Mouse (Mus musculus): ENCODE measurements at regions not wholly inside any gene's neighbourhood (a gene's known extent, or its start where the extent isn't known, plus 50 kb on each side); places are given as distances from the start of the nearest gene placed in this dataset.

DNA sequence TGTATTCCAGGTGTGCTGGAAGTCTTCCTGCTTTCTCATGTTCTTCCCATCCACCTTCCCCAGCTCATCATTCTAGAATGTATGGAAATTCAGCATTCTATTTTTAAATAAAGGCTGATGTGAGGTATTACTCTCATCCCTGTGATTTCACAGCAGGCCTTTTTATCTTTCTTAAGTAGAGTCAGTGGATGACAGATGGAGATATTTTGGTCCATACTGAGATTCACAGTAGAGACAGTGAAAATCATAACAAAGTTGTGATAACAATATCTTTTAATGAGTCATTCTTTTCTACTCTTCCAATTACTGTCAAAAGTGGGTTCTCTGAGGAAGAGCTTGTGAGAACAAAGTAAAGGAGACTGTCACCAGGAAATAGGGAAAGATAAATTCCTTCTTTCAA, 132.4 kb downstream of the AI429214 start:
- Histone ChIP-seq H3K4me3 (ENCODE audit: insufficient read depth, low read length) (no peak overlapping the region), H3K4me1 (ENCODE audit: control insufficient read depth, insufficient read depth, low read length) (no peaks in the 10 kb centered on the region), H3K27ac (ENCODE audit: insufficient read depth, low read length) (no peak overlapping the region)
- no peak for TF ChIP-seq POLR2A (IDR thresholded peaks at IDR 0.05; ENCODE audit: low read depth, low read length)
- no peak for TF ChIP-seq CTCF (IDR thresholded peaks at IDR 0.05; ENCODE audit: borderline replicate concordance, insufficient read depth, low read length)

DNA sequence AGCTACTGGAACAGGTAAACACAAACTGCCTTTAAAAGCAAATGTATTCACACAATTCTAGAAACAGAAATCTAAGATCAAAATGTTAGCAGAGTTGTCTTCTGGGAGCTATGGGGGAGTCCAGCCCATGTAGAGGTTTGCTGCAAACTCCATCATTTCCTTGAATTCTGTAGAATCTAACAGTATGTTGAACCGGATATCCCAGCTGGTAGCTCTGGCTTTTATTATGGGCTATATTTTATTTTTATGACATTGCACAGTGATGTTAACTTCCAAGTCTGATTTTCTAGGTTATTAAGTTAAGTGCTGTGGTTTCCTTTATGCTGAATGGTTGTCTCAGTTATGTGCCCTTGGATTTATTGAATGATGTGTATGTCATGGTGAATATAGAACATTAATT, 136.3 kb downstream of the AI429214 start:
- Histone ChIP-seq H3K4me3 (ENCODE audit: insufficient read depth, low read length) (no peak overlapping the region), H3K4me1 (ENCODE audit: control insufficient read depth, insufficient read depth, low read length) (no peaks in the 10 kb centered on the region), H3K27ac (ENCODE audit: insufficient read depth, low read length) (no peak overlapping the region)
- no peak for TF ChIP-seq CTCF (IDR thresholded peaks at IDR 0.05; ENCODE audit: borderline replicate concordance, insufficient read depth, low read length)
- no peak for TF ChIP-seq POLR2A (IDR thresholded peaks at IDR 0.05; ENCODE audit: low read depth, low read length)

DNA sequence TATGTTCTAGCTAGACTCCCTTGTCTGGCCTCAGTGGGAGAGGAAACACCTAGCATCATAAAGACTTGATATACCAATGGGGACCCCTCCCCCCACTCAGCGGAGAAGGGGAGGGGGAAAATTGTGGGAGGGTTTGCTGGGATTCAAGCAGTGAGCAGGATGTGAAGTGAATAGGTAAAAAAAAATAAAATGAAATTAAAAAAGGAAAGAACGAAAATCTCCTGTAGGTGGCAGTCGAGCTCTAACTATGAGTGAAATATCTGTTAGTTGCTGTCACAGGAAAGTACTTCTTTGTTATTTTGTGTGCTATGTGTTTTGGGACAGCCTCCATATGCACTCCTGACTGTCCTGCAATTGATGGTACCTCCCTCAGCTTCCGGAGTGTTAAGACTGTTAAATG, 138.6 kb downstream of the AI429214 start:
- TF ChIP-seq POLR2A (IDR thresholded peaks at IDR 0.05; ENCODE audit: low read depth, low read length): no peak

DNA sequence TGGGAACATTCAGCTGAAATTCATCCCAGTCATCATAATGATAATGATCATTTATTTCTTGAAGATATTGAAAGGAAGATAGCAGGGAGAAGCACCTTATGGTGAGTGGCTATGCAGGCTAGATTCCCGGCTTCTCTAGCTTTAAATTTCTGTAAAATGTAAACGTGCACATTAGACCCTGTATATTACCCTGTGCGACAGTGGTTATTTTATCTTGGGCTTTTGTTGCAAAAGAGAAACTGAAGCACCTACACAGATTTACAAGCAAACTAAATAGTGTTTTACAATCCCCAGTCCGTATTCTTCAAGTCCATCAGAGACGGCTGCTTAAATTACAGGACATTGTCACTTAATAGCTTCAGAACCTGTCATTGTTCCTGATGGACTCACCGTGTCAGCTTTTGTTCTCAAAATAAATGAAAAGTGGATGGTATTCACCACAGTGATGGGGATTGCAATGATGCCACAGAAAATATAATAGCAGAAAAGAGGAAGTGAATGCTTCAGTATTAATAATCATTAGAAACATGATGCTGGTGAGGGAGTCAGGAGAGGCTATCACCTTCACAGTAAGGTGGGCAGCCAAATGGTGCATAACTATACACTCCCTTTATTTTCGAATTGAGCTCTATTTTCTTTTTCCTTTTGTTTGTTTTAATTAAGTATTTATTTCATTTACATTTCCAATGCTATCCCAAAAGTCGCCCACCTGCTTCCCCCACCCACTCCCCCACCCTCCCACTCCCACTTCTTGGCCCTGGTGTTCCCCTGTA, 141.0 kb downstream of the AI429214 start:
- H3K4me1 ChIP-seq (ENCODE audit: control insufficient read depth, insufficient read depth, low read length): no peaks in the 10 kb centered on the region
- no peak for TF ChIP-seq CTCF (IDR thresholded peaks at IDR 0.05; ENCODE audit: borderline replicate concordance, insufficient read depth, low read length)
- no peak for TF ChIP-seq POLR2A (IDR thresholded peaks at IDR 0.05; ENCODE audit: low read depth, low read length)
- no peak overlapping the region for H3K4me3 ChIP-seq (ENCODE audit: insufficient read depth, low read length)
- H3K27ac ChIP-seq (ENCODE audit: insufficient read depth, low read length): no peak overlapping the region

More for the DNA sequence above, 138.6 kb downstream of the AI429214 start:
- Histone ChIP-seq H3K4me3 (ENCODE audit: insufficient read depth, low read length) (no peak overlapping the region), H3K27ac (ENCODE audit: insufficient read depth, low read length) (no peak overlapping the region), H3K4me1 (ENCODE audit: control insufficient read depth, insufficient read depth, low read length) (no peaks in the 10 kb centered on the region)

DNA sequence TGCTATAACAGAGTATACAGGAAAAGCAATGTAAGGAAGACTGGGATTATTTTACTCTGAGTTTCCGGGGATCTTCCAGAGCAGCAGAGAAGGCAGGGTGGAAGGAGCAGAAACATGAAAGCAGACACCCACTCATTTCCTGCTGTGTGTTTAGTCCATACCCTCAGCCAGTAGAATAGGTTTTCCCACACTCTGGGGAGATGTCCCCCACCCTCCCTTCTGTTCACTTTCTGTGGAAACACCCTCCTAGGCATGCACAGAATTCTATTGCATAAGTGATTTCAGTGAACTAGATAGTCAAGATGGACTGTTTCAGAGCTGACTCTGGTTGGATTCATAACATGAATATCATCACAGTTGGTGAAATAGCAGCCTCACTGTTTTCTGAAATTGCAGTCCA, 156.9 kb downstream of the AI429214 start:
- TF ChIP-seq POLR2A (IDR thresholded peaks at IDR 0.05; ENCODE audit: low read depth, low read length) (no peak), CTCF (IDR thresholded peaks at IDR 0.05; ENCODE audit: borderline replicate concordance, insufficient read depth, low read length) (no peak)
- no peaks in the 10 kb centered on the region for H3K4me1 ChIP-seq (ENCODE audit: control insufficient read depth, insufficient read depth, low read length)
- H3K4me3 ChIP-seq (ENCODE audit: insufficient read depth, low read length): no peak overlapping the region
- H3K27ac ChIP-seq (ENCODE audit: insufficient read depth, low read length): no peak overlapping the region

DNA sequence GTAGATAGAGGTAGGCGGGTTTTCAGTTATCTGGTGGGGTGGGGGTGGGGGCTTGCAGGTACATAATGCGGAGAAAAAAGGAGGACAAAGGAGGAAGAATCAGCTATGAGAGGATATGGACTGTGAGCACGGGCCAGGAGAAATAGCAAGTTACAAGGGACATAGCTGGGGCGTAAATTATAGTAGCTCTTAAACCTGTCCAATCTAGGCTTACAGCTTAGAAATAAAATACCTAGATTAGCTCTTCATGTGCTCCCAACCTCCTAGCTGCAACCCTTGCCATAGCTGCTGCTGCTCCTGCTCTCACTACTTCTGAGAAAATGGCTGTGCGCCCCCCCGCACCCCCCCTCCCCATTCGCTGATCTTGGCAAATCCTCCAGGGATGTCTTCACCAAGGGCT, 161.0 kb downstream of the AI429214 start:
- H3K4me1 ChIP-seq (ENCODE audit: control insufficient read depth, insufficient read depth, low read length): no peaks in the 10 kb centered on the region
- H3K4me3 ChIP-seq (ENCODE audit: insufficient read depth, low read length): no peak overlapping the region
- TF ChIP-seq POLR2A (IDR thresholded peaks at IDR 0.05; ENCODE audit: low read depth, low read length) (no peak), CTCF (IDR thresholded peaks at IDR 0.05; ENCODE audit: borderline replicate concordance, insufficient read depth, low read length) (no peak)
- no peak overlapping the region for H3K27ac ChIP-seq (ENCODE audit: insufficient read depth, low read length)

DNA sequence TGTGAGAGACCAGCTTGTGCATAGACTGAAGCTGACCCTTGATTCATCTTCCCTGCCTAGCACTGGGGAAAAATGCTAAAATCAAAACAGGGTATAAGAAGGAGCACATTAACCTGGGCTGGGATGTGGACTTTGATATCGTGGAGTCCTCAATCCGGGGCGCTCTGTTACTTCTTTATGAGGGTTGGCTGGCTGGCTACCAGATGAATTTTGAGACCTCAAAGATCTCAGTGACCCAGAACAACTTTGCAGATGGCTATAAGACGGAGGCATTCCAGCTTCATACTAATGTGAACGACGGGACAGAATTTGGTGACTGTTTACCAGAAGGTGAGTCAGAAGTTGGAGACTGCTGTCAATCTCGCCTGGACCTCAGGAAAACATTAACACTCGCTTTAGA, 161.5 kb downstream of the AI429214 start:
- Histone ChIP-seq H3K27ac (ENCODE audit: insufficient read depth, low read length) (no peak overlapping the region), H3K4me3 (ENCODE audit: insufficient read depth, low read length) (no peak overlapping the region), H3K4me1 (ENCODE audit: control insufficient read depth, insufficient read depth, low read length) (no peaks in the 10 kb centered on the region)
- TF ChIP-seq POLR2A (IDR thresholded peaks at IDR 0.05; ENCODE audit: low read depth, low read length) (no peak), CTCF (IDR thresholded peaks at IDR 0.05; ENCODE audit: borderline replicate concordance, insufficient read depth, low read length) (no peak)

DNA sequence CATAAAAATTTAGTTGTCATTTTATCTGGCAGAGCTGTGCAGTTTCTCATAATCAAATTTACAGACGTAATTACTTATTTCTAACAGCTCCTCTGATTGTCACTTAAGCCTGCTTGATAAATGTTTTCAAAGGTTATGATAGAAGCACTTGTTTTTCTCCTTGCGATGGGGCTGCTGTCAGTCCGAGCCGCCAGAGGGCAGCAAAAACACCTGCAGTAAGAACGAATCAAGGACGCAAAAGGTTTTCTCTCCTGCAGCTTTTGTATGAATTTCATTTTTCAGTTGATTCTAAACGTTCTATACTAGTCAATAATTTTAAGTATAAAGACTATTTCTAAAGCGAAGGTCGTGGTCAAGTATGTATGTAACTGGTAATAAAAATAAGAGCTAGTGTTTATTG, 166.1 kb downstream of the AI429214 start:
- no peaks in the 10 kb centered on the region for H3K4me1 ChIP-seq (ENCODE audit: control insufficient read depth, insufficient read depth, low read length)
- H3K4me3 ChIP-seq (ENCODE audit: insufficient read depth, low read length): no peak overlapping the region
- no peak for TF ChIP-seq POLR2A (IDR thresholded peaks at IDR 0.05; ENCODE audit: low read depth, low read length)
- peak; percentile 78 for TF ChIP-seq CTCF (IDR thresholded peaks at IDR 0.05; ENCODE audit: borderline replicate concordance, insufficient read depth, low read length)
- no peak overlapping the region for H3K27ac ChIP-seq (ENCODE audit: insufficient read depth, low read length)

DNA sequence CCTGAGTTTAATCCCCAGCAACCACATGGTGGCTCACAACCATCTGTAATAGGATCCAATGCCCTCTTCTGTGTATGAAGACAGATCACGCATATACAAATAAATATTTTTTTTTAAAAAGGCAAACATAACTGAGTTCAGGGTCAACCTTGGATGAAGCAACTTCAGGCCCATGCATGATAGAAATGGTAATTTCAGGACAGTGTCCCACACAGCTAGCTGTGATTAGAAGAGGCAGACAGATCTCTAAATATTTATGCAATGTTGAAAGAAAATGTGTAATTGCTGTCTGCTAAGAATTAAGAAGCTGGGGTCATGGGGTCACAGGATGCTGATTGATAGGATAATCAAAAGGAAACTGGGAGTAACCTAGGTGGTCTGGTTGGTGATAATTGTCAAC, 203.5 kb downstream of the AI429214 start:
- Histone ChIP-seq H3K4me3 (ENCODE audit: insufficient read depth, low read length) (no peak overlapping the region), H3K4me1 (ENCODE audit: control insufficient read depth, insufficient read depth, low read length) (no peaks in the 10 kb centered on the region), H3K27ac (ENCODE audit: insufficient read depth, low read length) (no peak overlapping the region)
- no peak for TF ChIP-seq POLR2A (IDR thresholded peaks at IDR 0.05; ENCODE audit: low read depth, low read length)
- no peak for TF ChIP-seq CTCF (IDR thresholded peaks at IDR 0.05; ENCODE audit: borderline replicate concordance, insufficient read depth, low read length)

DNA sequence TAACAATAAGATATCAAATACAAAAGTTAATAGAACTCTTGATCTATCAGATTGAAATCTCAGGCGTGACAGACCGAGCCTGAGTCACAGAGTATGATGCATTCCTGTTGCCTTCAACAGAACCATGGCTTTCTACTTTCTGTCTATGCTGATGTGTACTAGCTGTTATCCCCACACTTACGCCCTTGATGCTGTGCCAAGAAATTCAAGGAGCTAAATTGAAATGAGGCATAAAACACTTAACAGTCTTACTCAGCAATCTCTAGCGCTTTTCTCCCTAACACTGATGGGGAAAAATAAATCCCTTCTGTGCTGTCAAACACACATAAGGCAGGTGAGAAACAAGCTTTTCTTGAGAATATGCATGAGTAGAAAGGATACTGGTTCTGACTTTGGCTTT, 222.5 kb downstream of the AI429214 start:
- H3K4me3 ChIP-seq (ENCODE audit: insufficient read depth, low read length): no peak overlapping the region
- H3K4me1 ChIP-seq (ENCODE audit: control insufficient read depth, insufficient read depth, low read length): no peaks in the 10 kb centered on the region
- H3K27ac ChIP-seq (ENCODE audit: insufficient read depth, low read length): no peak overlapping the region
- no peak for TF ChIP-seq CTCF (IDR thresholded peaks at IDR 0.05; ENCODE audit: borderline replicate concordance, insufficient read depth, low read length)
- TF ChIP-seq POLR2A (IDR thresholded peaks at IDR 0.05; ENCODE audit: low read depth, low read length): no peak
